Comparison of ENCODE assay signal across 10 mouse cellular contexts in the genomic region with DNA sequence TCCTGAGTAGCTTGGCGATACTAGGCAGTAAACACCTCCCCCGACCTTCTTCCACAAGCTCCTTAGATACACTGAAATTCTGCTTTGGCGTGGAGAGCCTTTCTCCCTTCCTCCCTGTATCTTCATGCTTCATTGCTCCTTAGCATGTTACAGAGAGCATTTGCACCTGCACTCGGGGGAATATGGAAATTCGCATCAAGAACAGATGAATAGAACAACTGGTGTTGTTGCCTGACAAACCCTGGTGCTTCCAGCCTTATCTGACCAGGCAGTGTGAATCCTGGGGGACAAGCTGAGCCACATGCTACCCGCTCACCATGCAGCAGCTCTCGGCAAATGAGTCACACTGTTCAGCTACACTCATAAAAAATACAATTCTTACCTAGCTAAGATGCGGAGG.
DNase-seq lines count a peak whose midpoint lies in the region; ATAC-seq and TF ChIP-seq lines count a peak whose summit lies in the region.
"Had no signal": no experiment of that assay in that cellular context is flagged by ENCODE, and none has a peak within 500 bp of the region (broad histone marks: within the 10 kb centered on the region; RNA-seq: fewer than 3 reads in every experiment).

No protein-coding gene starts in this region.

- H3K27ac ChIP-seq in forebrain, embryonic 12.5 days: peak overlapping the region; percentile 79
- H3K27ac ChIP-seq in midbrain, embryonic 10.5 days (replicated peaks): peak overlapping the region; percentile 76
- no peak overlapping the region for H3K27ac ChIP-seq in intestine, embryonic 16.5 days (ENCODE audit: low read length)
- H3K27ac ChIP-seq: limb, embryonic 15.5 days had no signal

- no peaks in the 10 kb centered on the region for H3K36me3 ChIP-seq in forebrain, embryonic 12.5 days (replicated peaks)
- H3K36me3 ChIP-seq in midbrain, embryonic 10.5 days: no peaks in the 10 kb centered on the region
- no peaks in the 10 kb centered on the region for H3K36me3 ChIP-seq in intestine, embryonic 16.5 days (ENCODE audit: control insufficient read depth, insufficient read depth, low read length)
- H3K36me3 ChIP-seq: G1E; limb, embryonic 15.5 days had no signal

- peak overlapping the region; percentile 21; the same call in 1 of the 2 replicates for H3K9ac ChIP-seq in forebrain, embryonic 12.5 days
- no peak overlapping the region for H3K9ac ChIP-seq in intestine, embryonic 16.5 days (ENCODE audit: low read depth, low read length)
- H3K9ac ChIP-seq: limb, embryonic 15.5 days had no signal

- WGBS in forebrain, embryonic 12.5 days: 34% methylated on average over 8 of the region's 8 CpGs
- 52% methylated on average over 8 of the region's 8 CpGs for WGBS in midbrain, embryonic 10.5 days
- 74% methylated on average over 8 of the region's 8 CpGs for WGBS in lung, adult 2 months
- 62% methylated on average over 8 of the region's 8 CpGs for WGBS in intestine, embryonic 16.5 days

- DNase-seq in right cerebral cortex, postnatal 25 days: peak; percentile 53
- no peak for DNase-seq in right cerebral cortex, postnatal 10 days (ENCODE audit: low spot score in 2 of 2)
- peak; percentile 23 for DNase-seq in midbrain, embryonic 10.5 days (ENCODE audit: low spot score)
- no peak for DNase-seq in lung, adult 2 months
- no peak for DNase-seq in thymus, postnatal 36 days
- no peak for DNase-seq in yolk sac, embryonic 10.5 days (ENCODE audit: low spot score)

- peak; percentile 34; the same call in 1 of the 2 replicates for ATAC-seq in forebrain, embryonic 12.5 days (ENCODE audit: low FRiP score)
- no peak for ATAC-seq in intestine, embryonic 16.5 days

- TF ChIP-seq POLR2A in lung, adult 2 months (IDR thresholded peaks at IDR 0.05; ENCODE audit: borderline replicate concordance, extremely low read depth, low read depth, low read length): no peak

- peaks cover 31% of the 10 kb centered on the region for H3K4me1 ChIP-seq in forebrain, embryonic 12.5 days
- H3K4me1 ChIP-seq in midbrain, embryonic 10.5 days: peaks cover 45% of the 10 kb centered on the region
- no peaks in the 10 kb centered on the region for H3K4me1 ChIP-seq in lung, adult 2 months (ENCODE audit: control insufficient read depth, insufficient read depth, low read length)
- no peaks in the 10 kb centered on the region for H3K4me1 ChIP-seq in intestine, embryonic 16.5 days (ENCODE audit: control insufficient read depth, insufficient read depth, low read length)
- H3K4me1 ChIP-seq: limb, embryonic 15.5 days had no signal

- H3K27me3 ChIP-seq in forebrain, embryonic 12.5 days: no peaks in the 10 kb centered on the region
- H3K27me3 ChIP-seq in midbrain, embryonic 10.5 days (ENCODE audit: low read depth, poor library complexity, severe bottlenecking): no peaks in the 10 kb centered on the region
- no peaks in the 10 kb centered on the region for H3K27me3 ChIP-seq in intestine, embryonic 16.5 days (replicated peaks; ENCODE audit: control insufficient read depth, insufficient read depth, low read length)
- H3K27me3 ChIP-seq: limb, embryonic 15.5 days had no signal

- H3K4me2 ChIP-seq in forebrain, embryonic 12.5 days: peak overlapping the region; percentile 43
- H3K4me2 ChIP-seq in intestine, embryonic 16.5 days (ENCODE audit: low read depth, low read length): no peak overlapping the region
- H3K4me2 ChIP-seq: limb, embryonic 15.5 days had no signal

- no peaks in the 10 kb centered on the region for H3K9me3 ChIP-seq in forebrain, embryonic 12.5 days
- H3K9me3 ChIP-seq in midbrain, embryonic 10.5 days (replicated peaks): no peaks in the 10 kb centered on the region
- no peaks in the 10 kb centered on the region for H3K9me3 ChIP-seq in intestine, embryonic 16.5 days (ENCODE audit: control insufficient read depth, low read length)
- H3K9me3 ChIP-seq: G1E; limb, embryonic 15.5 days had no signal

- peak overlapping the region; percentile 18 for H3K4me3 ChIP-seq in forebrain, embryonic 12.5 days (replicated peaks)
- H3K4me3 ChIP-seq in midbrain, embryonic 10.5 days: peak overlapping the region; percentile 35
- H3K4me3 ChIP-seq in lung, adult 2 months (replicated peaks; ENCODE audit: extremely low read depth, low read depth, low read length): no peak overlapping the region
- no peak overlapping the region for H3K4me3 ChIP-seq in intestine, embryonic 16.5 days (ENCODE audit: low read length)
- H3K4me3 ChIP-seq: limb, embryonic 15.5 days had no signal

- TF ChIP-seq CTCF in lung, adult 2 months (IDR thresholded peaks at IDR 0.05; ENCODE audit: insufficient read depth, low read length): no peak

Comparison
In these comparisons a context has a peak if more than half of its experiments do, and no peak if none do; other contexts are left out.
1. DNase-seq: peak in right cerebral cortex, postnatal 25 days (single experiment) and midbrain, embryonic 10.5 days (single experiment); none in right cerebral cortex, postnatal 10 days (0 of 2), lung, adult 2 months (single experiment), thymus, postnatal 36 days (0 of 2) and yolk sac, embryonic 10.5 days (single experiment).
2. H3K4me3 ChIP-seq: peak in forebrain, embryonic 12.5 days (single experiment) and midbrain, embryonic 10.5 days (single experiment); none in lung, adult 2 months (single experiment) and intestine, embryonic 16.5 days (single experiment).